Mouse (Mus musculus) limb, embryonic 15.5 days (tissue): ENCODE data around the gene Zfp189. TPM values are rescaled to one million over a fixed set of nuclear protein-coding genes. Genes with fewer than 3 reads are reported as not detected.

Source experiments
- polyA plus RNA-seq: library from polyadenylated mRNA; unstranded; fragments of >200 nt; fragmentation: Nextera tagmentation; extraction: Ambion mirVana; gene quantifications from 2 replicates; pipeline ENCODE4 v1.2.1, GENCODE M21; 2015

The Zfp189 gene
- polyA plus RNA-seq, 1 experiment from 2014 or later = 11.2 TPM

Other genes starting within 250 kb of the Zfp189 start
- not detected in 2 replicates for gene Acnat2, start 113.0 kb upstream of the Zfp189 start, polyA plus RNA-seq
- not detected in 2 replicates for gene Acnat1, start 47.3 kb upstream of the Zfp189 start, polyA plus RNA-seq
- gene Baat, start 14.6 kb upstream of the Zfp189 start, polyA plus RNA-seq = 0.12 TPM in 1 of 2 replicates, not detected in the other
- gene Mrpl50, start 83 bp upstream of the Zfp189 start, polyA plus RNA-seq = 72.3 and 72.5 TPM in 2 replicates
- 0.20 and 0.86 TPM in 2 replicates for gene Aldob, start 28.4 kb downstream of the Zfp189 start, polyA plus RNA-seq
- gene Tmem246, start 76.7 kb downstream of the Zfp189 start, polyA plus RNA-seq = 38.1 and 39.6 TPM in 2 replicates
- 37.0 and 40.0 TPM in 2 replicates for gene Rnf20, start 110.8 kb downstream of the Zfp189 start, polyA plus RNA-seq
- gene Ppp3r2, start 160.8 kb downstream of the Zfp189 start, polyA plus RNA-seq = 0.05 and 0.09 TPM in 2 replicates